Mouse (Mus musculus) liver (tissue): Measurements from ENCODE around the gene Thg1l.

ENCODE experiments used
- DNase-seq: peaks from one replicate; pipeline ENCODE4 v3.0.0-alpha.2; 2020; ENCODE audit warnings: mixed read lengths

The Thg1l gene

GRCm38 (mm10) chr11:45926640-45927082 lies 28.6 kb downstream of the Thg1l start:
- DNase-seq: peak; percentile 79

DNA sequence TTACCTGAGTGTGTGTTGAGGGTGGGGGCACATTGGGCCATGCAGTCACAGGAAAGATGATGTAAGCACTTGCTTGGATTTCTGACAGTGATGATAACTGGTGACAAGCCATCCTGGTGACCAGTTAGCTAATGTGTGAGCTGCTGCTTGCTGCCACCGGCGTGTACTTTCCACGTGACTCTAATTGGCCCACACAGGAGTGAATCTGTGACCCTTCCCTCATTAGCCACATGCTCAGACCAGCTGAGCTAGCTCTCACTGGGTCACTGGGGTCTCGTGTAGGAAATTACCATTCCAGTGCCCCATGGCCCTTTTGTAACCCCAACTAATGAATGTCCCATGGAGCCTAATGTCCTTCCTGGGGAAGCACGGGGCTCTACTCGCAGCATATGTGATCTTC lies 29.9 kb downstream of the Thg1l start:
- DNase-seq: no peak

DNA sequence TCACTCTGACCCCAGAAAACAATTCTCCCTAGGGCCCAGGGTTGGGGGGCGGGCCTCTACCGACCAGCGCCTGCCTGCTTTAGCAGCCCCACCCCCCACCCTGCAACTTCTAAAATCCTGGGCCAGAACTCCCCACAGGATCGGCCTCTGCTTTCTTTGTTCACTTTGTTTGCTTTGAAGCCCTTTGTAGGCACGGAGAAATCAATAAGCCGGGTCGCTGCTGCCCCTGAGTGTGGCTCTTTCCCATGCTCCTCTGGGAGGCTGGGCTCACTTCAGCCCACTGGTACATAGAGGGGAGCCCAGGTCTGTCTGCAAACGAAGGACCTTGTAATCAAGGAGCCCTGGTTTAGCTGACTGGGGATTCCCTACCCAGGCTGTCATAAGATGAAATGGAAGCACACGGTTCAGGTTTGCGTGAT lies 33.8 kb downstream of the Thg1l start:
- DNase-seq: peak; percentile 14

DNA sequence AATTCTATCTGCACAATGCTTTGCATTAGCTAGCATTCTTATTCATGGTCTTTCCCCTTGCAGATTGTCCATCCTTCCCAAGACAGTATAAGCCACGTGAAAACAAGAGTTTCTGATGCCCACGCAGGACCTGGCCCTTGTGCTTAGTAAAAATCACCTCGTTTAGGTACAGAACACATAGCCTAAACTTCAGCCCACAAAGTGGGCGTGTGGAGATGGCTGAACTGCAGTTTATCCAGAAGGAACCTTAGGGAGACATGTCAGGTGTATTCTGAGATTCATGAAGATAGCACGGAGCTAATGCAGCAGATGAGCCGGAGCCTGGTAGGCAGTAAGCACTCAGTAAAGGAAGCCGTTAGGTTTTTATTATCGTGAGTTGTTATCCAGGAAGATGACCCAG lies 34.3 kb downstream of the Thg1l start:
- no peak for DNase-seq

GRCm38 (mm10) chr11:45918836-45919235 lies 36.5 kb downstream of the Thg1l start:
- no peak for DNase-seq

DNA sequence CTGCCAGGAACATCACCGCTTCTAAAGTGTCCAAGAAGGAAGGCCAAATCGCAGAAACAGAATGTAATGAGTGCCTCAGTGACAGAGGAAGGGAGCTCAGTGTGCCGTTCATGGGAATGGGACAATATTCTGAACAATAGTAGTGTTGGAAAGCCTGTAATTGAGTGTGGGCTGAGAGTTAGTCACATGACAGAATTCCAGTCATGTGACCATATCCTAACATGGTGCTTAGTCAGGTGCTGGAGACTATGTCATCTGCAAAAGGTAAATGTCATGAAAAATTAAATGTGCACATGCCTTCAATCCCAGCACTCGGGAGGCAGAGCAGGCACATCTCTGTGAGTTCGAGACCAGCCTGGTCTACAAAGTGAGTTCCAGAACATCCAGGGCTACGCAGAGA lies 37.3 kb downstream of the Thg1l start:
- DNase-seq: no peak

DNA sequence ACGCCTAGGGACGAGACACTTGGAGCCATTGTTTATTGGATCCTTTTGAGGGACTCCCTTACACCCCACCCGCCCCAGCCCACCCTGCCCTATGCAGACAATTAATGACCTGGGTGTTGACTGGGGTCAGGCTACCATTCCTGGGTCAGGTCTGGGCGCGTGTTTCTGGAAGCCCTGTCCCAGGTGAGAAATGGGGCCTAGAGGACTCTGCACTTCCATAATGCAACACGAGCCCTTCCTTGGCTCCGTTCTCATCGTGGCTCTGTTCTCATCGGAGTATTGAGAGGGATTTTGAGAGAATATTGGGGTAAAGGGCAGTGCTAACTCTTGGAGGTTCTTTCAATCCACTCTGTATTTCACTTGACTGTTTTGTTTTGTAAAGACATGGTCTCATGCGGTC lies 39.1 kb downstream of the Thg1l start:
- no peak for DNase-seq

- DNase-seq: no peak
These were observed 44.6 kb downstream of the Thg1l start for GRCm38 (mm10) chr11:45910701-45911100.

DNA sequence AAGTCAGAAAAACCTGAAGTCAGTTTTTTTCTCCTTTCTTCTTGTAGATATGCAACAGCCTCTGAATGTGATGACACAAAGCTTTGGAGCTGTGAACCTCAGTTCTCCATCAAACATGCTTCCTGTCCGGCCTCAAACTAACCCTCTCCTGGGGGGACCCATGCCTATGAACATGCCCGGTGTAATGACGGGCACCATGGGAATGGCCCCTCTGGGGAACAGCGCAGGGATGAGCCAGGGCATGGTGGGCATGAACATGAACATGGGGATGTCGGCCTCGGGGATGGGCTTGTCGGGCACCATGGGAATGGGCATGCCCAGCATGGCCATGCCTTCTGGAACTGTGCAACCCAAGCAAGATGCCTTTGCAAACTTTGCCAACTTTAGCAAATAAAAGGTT lies 46.4 kb downstream of the Thg1l start:
- DNase-seq: no peak

DNA sequence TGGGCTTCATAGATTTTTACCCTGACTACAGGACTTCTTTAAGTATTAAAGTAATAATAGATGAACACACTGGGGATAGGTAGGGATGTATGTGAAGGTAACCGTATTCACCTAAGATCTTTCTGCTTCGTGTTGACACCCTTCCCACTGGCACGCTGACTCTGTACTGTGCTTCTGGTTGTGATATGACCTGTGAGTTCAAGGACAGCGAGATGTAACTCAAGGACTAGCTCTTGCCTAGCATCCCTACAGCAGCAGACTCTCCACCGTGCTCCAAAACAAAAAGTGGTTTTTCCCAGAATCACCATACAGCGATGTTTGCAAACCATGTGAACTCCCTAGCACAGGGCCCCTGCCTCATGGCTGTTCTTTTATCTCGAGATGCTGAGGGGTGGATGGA lies 47.2 kb downstream of the Thg1l start:
- no peak for DNase-seq

DNA sequence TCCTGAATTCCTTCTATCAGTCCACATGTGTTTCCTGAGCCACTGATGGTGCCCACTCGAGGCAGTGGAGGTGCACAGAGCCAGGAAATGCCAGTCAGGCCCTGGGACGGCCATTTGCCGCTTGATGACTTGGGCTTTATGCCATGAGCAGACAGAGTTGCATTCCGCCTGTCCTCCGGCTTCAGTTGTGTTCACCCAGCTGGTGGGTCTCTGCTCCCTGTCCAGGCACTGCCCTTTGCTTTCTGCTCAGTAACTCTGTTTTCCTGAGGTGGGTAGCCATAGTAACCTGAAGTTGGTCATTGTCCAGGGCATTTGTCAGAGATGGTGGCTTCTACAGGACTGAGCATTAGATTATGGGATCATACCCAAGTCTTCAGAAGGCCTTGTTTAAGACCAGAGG lies 48.0 kb downstream of the Thg1l start:
- DNase-seq: no peak

DNA sequence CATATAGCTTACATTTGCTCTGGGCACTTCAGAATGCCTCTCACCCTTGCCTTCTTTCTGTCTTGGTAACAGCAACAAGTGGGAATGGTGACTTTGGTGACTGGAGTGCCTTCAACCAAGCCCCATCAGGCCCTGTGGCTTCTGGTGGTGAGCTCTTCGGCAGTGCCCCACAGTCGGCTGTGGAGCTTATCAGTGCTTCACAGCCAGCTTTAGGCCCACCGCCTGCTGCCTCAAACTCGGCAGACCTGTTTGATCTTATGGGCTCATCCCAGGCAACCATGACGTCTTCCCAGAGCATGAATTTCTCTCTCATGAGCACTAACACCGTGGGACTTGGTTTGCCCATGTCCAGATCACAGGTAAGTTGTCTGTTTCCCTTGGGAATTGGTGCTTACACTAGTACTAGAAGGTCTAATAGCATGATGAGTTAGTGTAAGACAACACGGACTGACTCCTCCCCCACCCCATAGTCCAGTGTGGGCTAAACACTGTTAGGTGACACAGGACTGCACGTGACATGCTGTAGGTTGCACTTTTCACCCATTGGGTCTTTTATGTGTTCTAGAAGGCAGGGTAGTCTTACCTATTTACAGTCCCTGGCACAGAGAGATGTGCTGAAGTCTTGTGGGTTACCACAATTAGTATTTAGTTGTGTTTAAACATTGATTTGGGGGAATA lies 49.0 kb downstream of the Thg1l start:
- DNase-seq: peak; percentile 79

DNA sequence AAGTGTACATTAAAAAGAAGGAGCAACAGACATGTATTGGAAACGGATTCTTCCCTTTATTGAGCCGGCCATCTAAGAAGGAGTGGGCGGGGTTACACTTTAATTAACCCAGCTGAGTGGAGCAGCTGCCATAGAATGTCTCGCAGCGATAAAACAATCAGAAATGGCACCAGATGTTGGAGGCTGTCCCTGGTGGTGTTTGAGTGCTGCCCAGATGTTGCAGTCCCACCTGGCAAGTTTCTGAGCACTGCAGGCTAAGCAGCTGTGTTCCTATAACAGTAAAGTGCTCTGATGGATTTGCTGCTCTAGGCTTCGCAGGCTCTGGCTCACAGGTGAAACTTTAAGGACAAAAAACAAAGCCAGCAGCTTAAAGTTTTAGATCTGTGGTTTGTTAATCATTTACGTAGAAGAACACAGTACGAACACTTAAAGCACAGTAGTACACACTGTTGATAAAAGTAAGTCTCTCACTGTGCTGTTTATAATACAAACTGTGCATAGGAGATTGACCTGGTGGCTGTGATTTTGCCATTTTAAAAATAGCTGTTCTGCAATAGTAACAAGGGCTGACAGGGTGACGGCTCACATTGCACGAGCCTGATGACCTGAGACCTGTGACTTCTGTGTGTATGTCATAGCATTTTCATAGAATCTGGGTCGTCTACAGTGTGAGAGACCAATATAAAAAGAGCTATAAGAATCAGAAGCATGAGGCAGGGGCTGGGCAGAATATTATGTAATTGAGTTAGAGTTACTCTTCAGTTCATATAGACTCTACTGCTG lies 54.9 kb downstream of the Thg1l start:
- DNase-seq: no peak

DNA sequence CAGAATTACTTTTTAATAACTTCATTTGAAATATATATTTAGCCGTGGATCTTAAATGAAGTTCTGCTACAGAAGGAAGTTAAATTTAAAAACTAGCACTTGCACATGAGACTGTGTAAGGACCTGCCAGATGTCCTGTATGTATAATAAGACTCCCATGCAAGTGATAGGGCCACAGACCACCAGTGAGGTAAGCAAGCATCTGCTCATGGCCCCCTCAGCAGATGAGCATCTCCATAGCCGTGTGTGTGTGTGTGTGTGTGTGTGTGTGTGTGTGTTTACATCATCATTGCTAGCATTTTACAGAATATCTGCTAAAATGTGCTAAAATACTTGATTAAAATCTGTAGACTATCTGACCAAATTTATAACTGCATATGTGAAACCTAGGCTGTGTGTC lies 57.9 kb downstream of the Thg1l start:
- DNase-seq: no peak
